Mouse (Mus musculus): ENCODE measurements at regions not wholly inside any gene's neighbourhood (a gene's known extent, or its start where the extent isn't known, plus 50 kb on each side); places are given as distances from the start of the nearest gene placed in this dataset.
A peak's percentile ranks its signal among the peaks of the same experiment; 100 is the strongest.

DNA sequence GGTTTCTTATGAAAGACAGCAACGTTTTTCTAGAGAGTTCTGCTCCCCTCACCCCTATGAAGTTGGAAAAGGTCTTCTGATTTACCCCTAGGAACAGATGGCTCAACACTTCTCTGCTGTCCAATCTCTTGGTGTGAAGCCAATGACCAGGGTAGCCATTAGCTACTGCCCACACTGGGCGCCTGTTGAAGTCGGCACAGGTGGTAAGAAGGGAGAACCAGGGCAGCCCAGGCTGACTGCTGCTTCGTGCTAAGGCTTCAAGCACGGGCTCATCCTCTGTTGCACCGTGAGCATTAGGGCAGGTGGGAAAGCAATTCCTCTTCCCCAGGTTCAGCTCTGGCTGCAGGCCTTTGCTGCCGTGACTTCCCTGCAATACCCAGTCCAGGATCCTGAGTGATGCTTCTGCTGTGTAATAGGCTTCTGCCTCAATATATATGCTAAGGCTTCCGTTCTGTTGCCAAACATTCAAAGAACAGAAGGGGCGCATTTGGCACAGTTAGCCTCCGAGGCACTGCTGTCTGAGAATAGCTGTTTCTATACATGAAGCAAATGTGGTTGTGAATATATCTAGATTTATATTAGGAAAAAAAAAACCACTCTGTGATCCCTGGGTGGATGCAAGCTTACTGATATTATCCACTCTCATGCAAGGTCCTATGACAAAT, 76.4 kb upstream of the Atp5g3 start:
- DNase-seq = no peak

DNA sequence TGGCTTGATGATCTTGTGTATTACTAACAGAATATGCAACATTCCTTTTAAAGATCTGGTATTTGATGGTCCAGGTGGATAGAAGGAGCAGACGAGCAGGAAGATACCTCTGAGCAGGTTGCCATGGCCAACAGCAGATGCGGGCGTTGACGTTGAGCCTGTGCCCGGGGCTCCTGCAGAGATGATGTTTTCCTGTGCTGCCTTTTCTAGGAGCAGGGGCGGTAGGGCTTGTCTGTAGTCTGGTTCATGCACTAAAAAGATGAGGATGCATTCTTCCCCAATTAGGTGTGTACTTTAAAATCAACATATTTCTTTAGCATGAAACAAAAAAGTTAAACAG, 74.8 kb upstream of the Atp5g3 start:
- no peak for DNase-seq

DNA sequence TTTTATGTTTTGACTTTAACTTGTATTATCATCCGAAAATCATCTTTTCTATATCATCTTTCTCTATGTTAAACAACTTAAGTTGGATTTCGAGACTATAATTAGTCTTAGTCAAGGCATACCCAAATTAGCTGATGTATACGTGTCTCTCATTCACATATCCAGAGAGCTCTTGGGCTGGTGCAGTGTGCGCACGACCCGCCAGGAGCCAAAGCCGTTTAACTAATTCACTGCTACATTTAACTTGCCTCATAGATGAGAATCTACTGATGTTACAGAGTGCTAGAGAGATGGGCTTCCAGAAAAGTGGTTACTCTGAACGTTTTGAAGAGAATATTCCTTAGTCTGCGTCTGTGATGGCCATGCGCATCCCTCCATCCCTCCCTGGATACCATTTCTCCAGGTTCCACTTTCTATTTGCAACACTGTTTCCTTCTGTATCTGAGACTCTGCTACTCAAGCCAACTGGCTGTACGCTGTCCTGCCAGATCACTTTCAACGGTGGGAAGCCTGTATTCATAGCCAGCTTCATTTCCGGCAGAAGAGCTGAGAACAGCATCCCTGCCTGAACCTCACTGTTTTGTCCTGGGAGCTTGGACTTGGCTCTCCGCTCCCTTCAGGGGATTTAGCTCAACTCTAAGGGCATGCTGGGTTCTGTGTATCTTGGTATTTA, 74.2 kb upstream of the Atp5g3 start:
- no peak for DNase-seq

DNA sequence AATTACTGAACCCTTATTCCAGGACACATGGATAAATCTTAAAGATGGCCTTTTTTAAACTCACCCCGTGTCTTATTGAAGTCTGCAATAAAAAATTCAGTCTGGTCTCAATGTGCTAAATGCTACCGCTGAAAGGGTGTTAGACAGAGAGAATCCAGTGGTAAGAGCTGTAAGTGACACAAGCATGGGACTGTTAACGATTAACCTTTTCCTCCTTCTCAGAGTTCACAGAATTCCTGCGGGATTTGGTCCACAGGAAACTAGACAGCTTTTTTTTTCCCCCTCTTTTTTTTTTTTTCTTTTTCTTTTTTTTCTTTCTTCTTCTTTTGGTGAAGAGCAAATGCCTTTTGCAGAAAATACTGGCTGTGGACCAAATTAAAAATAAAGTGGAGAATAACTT, 72.0 kb upstream of the Atp5g3 start:
- DNase-seq = no peak

DNA sequence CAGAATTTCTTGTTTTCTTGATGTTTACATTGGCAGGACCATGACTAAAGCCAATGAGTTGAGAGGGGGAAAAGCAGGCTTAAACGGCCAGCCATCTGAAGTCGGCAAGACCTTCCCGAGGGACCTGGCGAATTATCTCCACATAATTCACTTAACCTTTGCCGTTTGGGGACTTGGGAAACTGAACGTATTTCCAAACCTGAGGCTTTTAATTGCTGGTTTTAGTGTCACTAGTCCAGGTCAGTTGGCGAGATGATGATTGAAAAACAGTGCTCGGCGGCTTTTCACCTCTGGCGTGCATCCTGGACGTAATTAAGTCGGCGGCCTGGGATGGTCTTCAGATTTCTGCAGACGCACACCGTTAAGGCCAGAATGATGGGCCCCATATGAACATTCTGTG, 66.9 kb upstream of the Atp5g3 start:
- DNase-seq = no peak

DNA sequence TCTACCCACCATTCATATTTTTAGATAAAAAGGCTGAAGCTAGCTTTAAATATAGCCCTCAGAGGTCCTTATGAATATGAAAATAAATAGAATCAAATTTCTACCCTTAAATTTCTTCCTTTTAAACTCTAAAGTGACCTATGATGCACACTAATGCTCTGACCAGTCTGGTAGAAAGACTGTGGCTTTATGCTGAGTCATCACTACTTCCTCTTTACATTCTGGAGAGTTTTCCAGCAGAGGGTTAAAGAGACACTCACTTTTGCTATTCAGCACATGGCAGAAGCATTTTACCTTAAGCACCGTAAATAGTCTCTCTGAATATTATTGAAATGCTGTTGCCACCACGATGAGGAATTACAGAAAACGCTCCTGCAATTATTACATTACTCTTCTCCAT, 62.6 kb upstream of the Atp5g3 start:
- DNase-seq = no peak

DNA sequence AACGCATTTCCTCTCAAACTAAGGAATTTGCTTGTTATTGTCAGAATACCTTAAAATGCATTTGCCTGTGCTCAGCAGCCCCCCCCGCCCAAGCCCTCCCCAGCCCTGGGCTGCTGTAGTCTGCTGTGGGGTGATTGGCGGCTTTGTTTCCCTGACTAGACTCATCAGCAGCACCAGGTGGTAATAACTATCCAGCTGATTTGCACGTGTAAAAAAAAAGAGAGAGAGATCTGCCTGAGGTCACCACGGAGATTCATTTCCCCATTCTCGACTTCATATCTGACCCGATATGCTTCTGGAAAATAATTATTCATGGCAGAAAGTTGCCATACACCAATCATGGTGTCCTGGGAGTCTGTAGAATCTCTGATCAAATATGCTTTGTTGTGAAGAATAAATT, 56.5 kb upstream of the Atp5g3 start:
- no peak for DNase-seq

DNA sequence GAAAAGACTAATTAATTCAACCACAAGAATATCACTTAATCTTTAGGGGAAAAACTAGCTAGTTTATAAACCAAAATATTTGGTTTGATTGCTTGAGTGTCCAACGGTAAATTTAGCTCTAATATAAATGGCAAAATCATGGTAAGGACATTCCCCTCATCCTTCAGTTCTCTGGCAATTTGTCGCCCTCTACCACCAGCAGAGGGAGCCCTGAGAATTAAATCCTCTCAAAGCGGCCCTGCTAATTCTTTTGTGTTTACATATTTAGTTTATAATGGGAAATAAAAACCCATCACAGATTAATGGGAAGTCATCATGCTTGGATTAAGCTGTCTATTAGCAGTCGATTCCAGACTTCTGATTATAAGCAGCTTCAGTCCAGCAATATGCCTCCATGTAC, 54.5 kb upstream of the Atp5g3 start:
- DNase-seq = peak; percentile 35 to 56

Measured in adrenal gland, postnatal 36 days (tissue).